Comparison of ENCODE assay signal across 8 mouse cellular contexts in the genomic region with DNA sequence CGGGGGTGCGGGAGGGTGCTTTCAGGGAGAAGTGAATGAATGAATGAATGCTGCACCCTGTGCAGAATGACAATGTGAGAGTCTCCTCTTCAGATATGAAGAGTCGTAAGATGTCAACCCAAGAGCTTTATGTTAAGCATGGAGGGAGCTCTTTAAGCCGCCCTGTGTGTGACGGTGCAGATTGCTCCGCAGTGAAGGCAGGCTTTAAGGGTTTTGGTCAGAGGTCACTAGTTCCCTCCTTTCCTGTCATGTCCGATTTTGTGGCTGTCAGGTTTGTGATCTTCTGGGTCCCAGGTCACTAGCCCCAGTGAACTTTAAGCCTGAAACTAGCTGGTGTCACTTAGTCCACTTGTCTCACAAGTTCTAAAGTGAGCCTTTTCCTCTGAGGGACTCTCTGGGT. TPM values are rescaled to one million over a fixed set of nuclear protein-coding genes. Genes with fewer than 3 reads are reported as not detected.
A peak's percentile ranks its signal among the peaks of the same experiment; 100 is the strongest.
DNase-seq lines count a peak whose midpoint lies in the region; ATAC-seq and TF ChIP-seq lines count a peak whose summit lies in the region.

No protein-coding gene starts in this region.

- no peaks in the 10 kb centered on the region for H3K9me3 ChIP-seq in liver, embryonic 11.5 days (ENCODE audit: control insufficient read depth, low read length)
- no peaks in the 10 kb centered on the region for H3K9me3 ChIP-seq in stomach, embryonic 16.5 days (replicated peaks; ENCODE audit: control insufficient read depth, low read length)

- peak; percentile 55 for ATAC-seq in erythroid progenitor cell, adult 5-6 weeks (replicated peaks; ENCODE audit: low FRiP score, poor library complexity, severe bottlenecking)
- peak; percentile 44 for ATAC-seq in liver, embryonic 11.5 days (replicated peaks; ENCODE audit: low FRiP score)
- no peak; the same call in 1 of the 2 replicates for ATAC-seq in stomach, embryonic 16.5 days (ENCODE audit: insufficient read depth, low FRiP score)

- no peaks in the 10 kb centered on the region for H3K27me3 ChIP-seq in spleen, adult 2 months (ENCODE audit: control insufficient read depth, insufficient read depth, low read length)
- H3K27me3 ChIP-seq in liver, embryonic 11.5 days (replicated peaks; ENCODE audit: control insufficient read depth, insufficient read depth, low read length): no peaks in the 10 kb centered on the region
- H3K27me3 ChIP-seq in stomach, embryonic 16.5 days (ENCODE audit: control insufficient read depth, insufficient read depth, low read length): no peaks in the 10 kb centered on the region

- DNase-seq in spleen, adult 2 months (ENCODE audit: low read depth in 1 of 2, low spot score in 2 of 2): no peak
- no peak for DNase-seq in spleen, postnatal 10 days (ENCODE audit: low spot score in 2 of 2)
- no peak for DNase-seq in liver, embryonic 11.5 days (ENCODE audit: low spot score)
- no peak for DNase-seq in urinary bladder, postnatal 25 days (ENCODE audit: low spot score)
- no peak for DNase-seq in layer of hippocampus, adult 8-10 months (ENCODE audit: low spot score in 2 of 2)
- no peak for DNase-seq in adrenal gland, adult 18-20 months (ENCODE audit: low spot score in 2 of 2)

- no peak for TF ChIP-seq POLR2A in spleen, adult 2 months (IDR thresholded peaks at IDR 0.05; ENCODE audit: low read depth, low read length)

- peak overlapping the region; percentile 99; the same call in 1 of the 2 replicates for H3K27ac ChIP-seq in spleen, adult 2 months (ENCODE audit: insufficient read depth, low read length)
- H3K27ac ChIP-seq in liver, embryonic 11.5 days (ENCODE audit: low read depth, low read length): peak overlapping the region; percentile 93; the same call in 1 of the 2 replicates
- H3K27ac ChIP-seq in stomach, embryonic 16.5 days (ENCODE audit: low read length): peak overlapping the region; percentile 93; the same call in 1 of the 2 replicates

- WGBS in spleen, adult 2 months: 1% methylated on average over 7 of the region's 7 CpGs
- WGBS in liver, embryonic 11.5 days: under 1% methylated on average over 7 of the region's 7 CpGs
- WGBS in stomach, embryonic 16.5 days: 0% methylated on average over 7 of the region's 7 CpGs

- H3K4me1 ChIP-seq in spleen, adult 2 months (ENCODE audit: control insufficient read depth, insufficient read depth, insufficient read length): peaks cover 12% of the 10 kb centered on the region; the same call in 1 of the 2 replicates
- H3K4me1 ChIP-seq in liver, embryonic 11.5 days (replicated peaks; ENCODE audit: control insufficient read depth, insufficient read depth, low read length): peaks cover 14% of the 10 kb centered on the region
- peaks cover 17% of the 10 kb centered on the region for H3K4me1 ChIP-seq in stomach, embryonic 16.5 days (ENCODE audit: control insufficient read depth, insufficient read depth, low read length)

- no peak for TF ChIP-seq CTCF in spleen, adult 2 months (IDR thresholded peaks at IDR 0.05; ENCODE audit: extremely low read depth, insufficient read depth, insufficient read length, insufficient replicate concordance)

- peaks cover 19% of the 10 kb centered on the region for H3K36me3 ChIP-seq in spleen, adult 2 months (ENCODE audit: control insufficient read depth, insufficient read depth, low read length)
- peaks cover 30% of the 10 kb centered on the region for H3K36me3 ChIP-seq in liver, embryonic 11.5 days (ENCODE audit: control insufficient read depth, insufficient read depth, low read length)
- H3K36me3 ChIP-seq in stomach, embryonic 16.5 days (ENCODE audit: control insufficient read depth, insufficient read depth, low read length): peaks cover 9% of the 10 kb centered on the region; the same call in 1 of the 2 replicates

- peak overlapping the region; percentile 72 for H3K9ac ChIP-seq in liver, embryonic 11.5 days (ENCODE audit: low read depth, low read length)
- peak overlapping the region; percentile 87 for H3K9ac ChIP-seq in stomach, embryonic 16.5 days (ENCODE audit: low read length)

- H3K4me2 ChIP-seq in liver, embryonic 11.5 days: peak overlapping the region; percentile 86
- peak overlapping the region; percentile 97 for H3K4me2 ChIP-seq in stomach, embryonic 16.5 days (ENCODE audit: low read depth, low read length)

- H3K4me3 ChIP-seq in spleen, adult 2 months (ENCODE audit: extremely low read depth, insufficient read depth, insufficient read length): peak overlapping the region; percentile 98
- peak overlapping the region; percentile 68 for H3K4me3 ChIP-seq in liver, embryonic 11.5 days (ENCODE audit: low read depth, low read length)
- peak overlapping the region; percentile 83 for H3K4me3 ChIP-seq in stomach, embryonic 16.5 days (replicated peaks; ENCODE audit: low read length)

RNA-seq across cellular contexts. Expression of gene Ubr4, which starts 0.4 kb away (rescaled TPM):
- 201 and 204 TPM in 2 replicates for polyA plus RNA-seq in spleen, adult 2 months (2012; rRNA removed)
- 141 and 175 TPM in 2 replicates for total RNA-seq in erythroid progenitor cell, adult 5-6 weeks (2015; ENCODE audit: low replicate concordance)
- 117 and 123 TPM in 2 replicates for total RNA-seq in erythroid progenitor cell, adult 5-6 weeks (2017; ENCODE audit: low replicate concordance)
- polyA plus RNA-seq in liver, embryonic 11.5 days (2014; fragmentation: Nextera tagmentation; extraction: Ambion mirVana): 79.0 and 86.9 TPM in 2 replicates
- 56.9 and 59.9 TPM in 2 replicates for polyA plus RNA-seq in stomach, embryonic 16.5 days (2015; fragmentation: Nextera tagmentation; extraction: Ambion mirVana)
- 100 to 1,000 TPM; 155 to 193 (median 170) TPM for total RNA-seq in layer of hippocampus, adult 8-10 months (2022)
- total RNA-seq in adrenal gland, adult 18-20 months (2021): 100 to 1,000 TPM; 137 to 144 TPM

RNA-seq across cellular contexts. Expression of gene Emc1, which starts 0.4 kb away (rescaled TPM):
- 17.2 and 23.3 TPM in 2 replicates for polyA plus RNA-seq in spleen, adult 2 months (2012; rRNA removed)
- total RNA-seq in erythroid progenitor cell, adult 5-6 weeks (2015; ENCODE audit: low replicate concordance): 8.0 and 14.4 TPM in 2 replicates
- total RNA-seq in erythroid progenitor cell, adult 5-6 weeks (2017; ENCODE audit: low replicate concordance): 23.4 and 42.7 TPM in 2 replicates
- polyA plus RNA-seq in liver, embryonic 11.5 days (2014; fragmentation: Nextera tagmentation; extraction: Ambion mirVana): 32.9 and 34.0 TPM in 2 replicates
- polyA plus RNA-seq in stomach, embryonic 16.5 days (2015; fragmentation: Nextera tagmentation; extraction: Ambion mirVana): 24.8 and 25.5 TPM in 2 replicates
- 10 to 100 TPM; 87.6 to 97.3 (median 92.2) TPM for total RNA-seq in layer of hippocampus, adult 8-10 months (2022)
- 10 to 100 TPM; 57.2 to 57.5 TPM for total RNA-seq in adrenal gland, adult 18-20 months (2021)

RNA-seq across cellular contexts. Expression of gene Mrto4, which starts 0.5 kb away (rescaled TPM):
- polyA plus RNA-seq in spleen, adult 2 months (2012; rRNA removed): 15.2 and 19.0 TPM in 2 replicates
- total RNA-seq in erythroid progenitor cell, adult 5-6 weeks (2015; ENCODE audit: low replicate concordance): 29.2 and 30.6 TPM in 2 replicates
- 9.9 and 11.1 TPM in 2 replicates for total RNA-seq in erythroid progenitor cell, adult 5-6 weeks (2017; ENCODE audit: low replicate concordance)
- 241 and 259 TPM in 2 replicates for polyA plus RNA-seq in liver, embryonic 11.5 days (2014; fragmentation: Nextera tagmentation; extraction: Ambion mirVana)
- 81.4 and 87.1 TPM in 2 replicates for polyA plus RNA-seq in stomach, embryonic 16.5 days (2015; fragmentation: Nextera tagmentation; extraction: Ambion mirVana)
- total RNA-seq in layer of hippocampus, adult 8-10 months (2022): 10 to 100 TPM; 48.6 to 50.9 (median 49.8) TPM
- 10 to 100 TPM; 58.8 to 60.6 TPM for total RNA-seq in adrenal gland, adult 18-20 months (2021)

RNA-seq across cellular contexts. Expression of gene Akr7a5, which starts 42.3 kb away (rescaled TPM):
- polyA plus RNA-seq in spleen, adult 2 months (2012; rRNA removed): 22.0 and 32.8 TPM in 2 replicates
- total RNA-seq in erythroid progenitor cell, adult 5-6 weeks (2015; ENCODE audit: low replicate concordance): 4.0 TPM in 1 of 2 replicates, not detected in the other
- 1.2 TPM in 1 of 2 replicates, not detected in the other for total RNA-seq in erythroid progenitor cell, adult 5-6 weeks (2017; ENCODE audit: low replicate concordance)
- 68.4 and 72.7 TPM in 2 replicates for polyA plus RNA-seq in liver, embryonic 11.5 days (2014; fragmentation: Nextera tagmentation; extraction: Ambion mirVana)
- 105 TPM in 2 replicates for polyA plus RNA-seq in stomach, embryonic 16.5 days (2015; fragmentation: Nextera tagmentation; extraction: Ambion mirVana)
- total RNA-seq in layer of hippocampus, adult 8-10 months (2022): 10 to 100 TPM; 25.5 to 34.0 (median 30.5) TPM
- 10 to 100 TPM; 59.3 to 71.3 TPM for total RNA-seq in adrenal gland, adult 18-20 months (2021)

RNA-seq across cellular contexts. Expression of gene Pqlc2, which starts 42.3 kb away (rescaled TPM):
- 48.3 and 54.1 TPM in 2 replicates for polyA plus RNA-seq in spleen, adult 2 months (2012; rRNA removed)
- 4.3 and 10.5 TPM in 2 replicates for total RNA-seq in erythroid progenitor cell, adult 5-6 weeks (2015; ENCODE audit: low replicate concordance)
- total RNA-seq in erythroid progenitor cell, adult 5-6 weeks (2017; ENCODE audit: low replicate concordance): 1.1 and 4.5 TPM in 2 replicates
- 13.8 and 15.5 TPM in 2 replicates for polyA plus RNA-seq in liver, embryonic 11.5 days (2014; fragmentation: Nextera tagmentation; extraction: Ambion mirVana)
- 14.8 and 18.4 TPM in 2 replicates for polyA plus RNA-seq in stomach, embryonic 16.5 days (2015; fragmentation: Nextera tagmentation; extraction: Ambion mirVana)
- total RNA-seq in layer of hippocampus, adult 8-10 months (2022): 10 to 100 TPM; 13.0 to 17.7 (median 16.4) TPM
- 1 to 10 TPM; 8.8 to 9.2 TPM for total RNA-seq in adrenal gland, adult 18-20 months (2021)
